Mouse (Mus musculus) E14TG2a.4 (cell line): ENCODE measurements around the gene Vps13d.

Experiments
- CTCF ChIP-seq: conservative IDR thresholded peaks from 2 replicates; pipeline ENCODE4 v1.5.1; 2014; ENCODE audit warnings: low read length
- NANOG ChIP-seq: IDR thresholded peaks from 2 replicates; pipeline ENCODE4 v1.6.1; 2014; ENCODE audit warnings: borderline replicate concordance, low read length, mixed read lengths

- TF ChIP-seq CTCF, result no peak
- TF ChIP-seq NANOG, result no peak
Observed at GRCm38 (mm10) chr4:144936563-144937154, 258.1 kb downstream of the Vps13d start.
